Mouse (Mus musculus) liver, postnatal 0 days (tissue): ENCODE results near the gene Aldh6a1.

Experiments
- CTCF ChIP-seq: sonication (generic); IDR thresholded peaks from 2 replicates; pipeline ENCODE4 v1.5.1; 2016; ENCODE audit warnings: antibody characterized with exemption, low read depth
- EP300 ChIP-seq: IDR thresholded peaks from 2 replicates; pipeline ENCODE4 v1.6.1; 2016; ENCODE audit warnings: antibody characterized with exemption, low read depth, mild to moderate bottlenecking

DNA sequence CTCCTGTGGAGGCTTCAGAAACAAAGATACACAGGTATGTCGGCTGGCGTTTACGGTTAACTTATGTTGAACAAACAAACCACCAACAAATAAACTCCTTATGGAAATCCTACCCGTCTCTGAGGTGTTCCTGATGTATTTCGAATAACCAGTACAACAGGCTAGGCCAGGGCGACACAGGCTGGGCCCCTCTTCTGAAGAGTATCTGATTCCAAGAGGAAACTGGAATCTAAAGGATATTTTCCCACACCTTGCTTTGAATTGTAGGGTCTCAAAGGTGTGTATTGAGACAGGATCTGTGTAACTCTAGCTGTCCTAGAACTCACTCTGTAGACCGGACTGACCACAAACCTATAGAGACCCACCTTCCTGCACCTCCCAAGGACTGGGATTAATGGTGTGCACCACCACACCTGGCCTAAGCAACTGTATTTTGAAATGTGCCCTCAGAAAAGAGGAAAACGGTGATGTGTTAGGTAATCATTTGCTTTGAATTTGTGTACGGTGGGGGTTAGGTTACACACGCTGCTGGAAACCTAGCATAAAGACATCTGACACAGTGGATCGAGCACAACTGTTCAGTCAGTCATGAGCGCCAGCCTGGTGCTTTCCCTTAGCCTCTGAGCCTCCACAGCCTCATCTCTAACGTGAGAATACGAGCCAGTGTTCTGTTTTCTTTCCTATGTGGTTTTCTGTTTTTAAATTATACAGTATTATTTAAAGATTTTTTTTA, 53.7 kb downstream of the Aldh6a1 start:
- TF ChIP-seq CTCF (no peak), EP300 (no peak)
